Mouse (Mus musculus) forebrain, embryonic 10.5 days (tissue): Measurements from ENCODE around the gene Cyp4f18. TPM values are rescaled to one million over a fixed set of nuclear protein-coding genes. Genes with fewer than 3 reads are reported as not detected.
"Not testable (repeated sequence)": the region's sequence is repeated elsewhere in the genome, so short reads cannot be mapped to it uniquely, and the experiment has no call there.

Experiments
- DNase-seq: peaks from one replicate; pipeline ENCODE4 v3.0.0-alpha.2; 2017; ENCODE audit warnings: low spot score; ENCODE audit errors: extremely low spot score
- H3K27ac ChIP-seq: fragments of 300-500 bp; sonication (generic); 2 replicates; pipeline ENCODE4 v1.5.1; 2016; ENCODE audit warnings: mild to moderate bottlenecking
- H3K27me3 ChIP-seq: fragments of 300-500 bp; sonication (generic); 2 replicates; pipeline ENCODE4 v1.6.1; 2016; ENCODE audit warnings: mild to moderate bottlenecking; ENCODE audit not compliant: poor library complexity, severe bottlenecking
- H3K36me3 ChIP-seq: fragments of 300-500 bp; sonication (generic); replicated peaks from 2 replicates; pipeline ENCODE4 v1.6.1; 2016; ENCODE audit warnings: mild to moderate bottlenecking, moderate library complexity
- H3K4me1 ChIP-seq: fragments of 300-500 bp; sonication (generic); 2 replicates; pipeline ENCODE4 v1.6.1; 2016
- H3K4me3 ChIP-seq: fragments of 300-500 bp; sonication (generic); 2 replicates; pipeline ENCODE4 v1.5.1; 2016; ENCODE audit warnings: mild to moderate bottlenecking, moderate library complexity
- H3K9me3 ChIP-seq: fragments of 300-500 bp; sonication (generic); 2 replicates; pipeline ENCODE4 v1.6.1; 2016; ENCODE audit warnings: mild to moderate bottlenecking, moderate library complexity
- WGBS: fragments of 180-500 bp; shearing (Covaris S2); methylation state at CpG from one replicate; pipeline ENCODE4 v1.1.7; 2016; 5-methylcytosine and 5-hydroxymethylcytosine counted together
- polyA plus RNA-seq: library from polyadenylated mRNA; unstranded; fragments of >200 nt; fragmentation: Nextera tagmentation; extraction: Ambion mirVana; gene quantifications from 2 replicates; pipeline ENCODE4 v1.2.1, GENCODE M21; 2016

Gene Cyp4f18
- polyA plus RNA-seq, 1 experiment from 2014 or later = 0.45 TPM

- peaks cover 94% of the 10 kb centered on the region for H3K36me3 ChIP-seq
- H3K27ac ChIP-seq = no peak overlapping the region
- H3K4me1 ChIP-seq = no peaks in the 10 kb centered on the region
- H3K9me3 ChIP-seq = peaks cover 31% of the 10 kb centered on the region
- DNase-seq = no peak
- H3K4me3 ChIP-seq = no peak overlapping the region
- over 99% methylated on average over 5 of the region's 5 CpGs for WGBS
- H3K27me3 ChIP-seq = no peaks in the 10 kb centered on the region
Measured at GRCm38 (mm10) chr8:71967261-71967660, 42.2 kb downstream of the Cyp4f18 start.

DNA sequence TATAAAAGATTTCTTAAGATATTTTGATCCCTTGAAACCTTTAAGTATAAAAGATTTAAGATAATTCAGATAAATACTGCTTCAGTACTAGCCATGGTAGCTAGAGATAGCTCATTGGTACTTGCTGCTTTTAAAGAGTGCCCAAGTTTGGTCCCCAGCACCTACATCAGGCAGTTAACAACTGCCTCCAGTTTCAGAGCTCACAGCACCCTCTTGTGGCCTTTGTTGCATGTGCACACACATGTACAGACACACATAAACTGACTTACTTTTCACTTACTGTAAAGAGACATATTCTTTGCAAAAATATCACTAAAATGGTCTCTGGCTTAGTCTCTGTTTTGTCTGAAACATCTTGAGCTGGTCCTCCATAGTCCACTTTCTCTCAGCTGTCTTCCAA is 43.0 kb downstream of the Cyp4f18 start:
- H3K4me1 ChIP-seq = no peaks in the 10 kb centered on the region
- no peak overlapping the region for H3K4me3 ChIP-seq
- peaks cover 96% of the 10 kb centered on the region for H3K36me3 ChIP-seq
- H3K9me3 ChIP-seq = peaks cover 31% of the 10 kb centered on the region
- H3K27ac ChIP-seq = no peak overlapping the region
- no peaks in the 10 kb centered on the region for H3K27me3 ChIP-seq
- no peak for DNase-seq

GRCm38 (mm10) chr8:71965166-71965565 is 44.3 kb downstream of the Cyp4f18 start:
- DNase-seq = no peak
- peaks cover 31% of the 10 kb centered on the region for H3K9me3 ChIP-seq

GRCm38 (mm10) chr8:71964051-71964450 is 45.4 kb downstream of the Cyp4f18 start:
- peaks cover 93% of the 10 kb centered on the region for H3K36me3 ChIP-seq
- no peaks in the 10 kb centered on the region for H3K27me3 ChIP-seq
- H3K27ac ChIP-seq = no peak overlapping the region
- no peak overlapping the region for H3K4me3 ChIP-seq
- WGBS = 95% methylated on average over 3 of the region's 3 CpGs
- no peak for DNase-seq
- peaks cover 31% of the 10 kb centered on the region for H3K9me3 ChIP-seq
- no peaks in the 10 kb centered on the region for H3K4me1 ChIP-seq

More at GRCm38 (mm10) chr8:71965166-71965565, 44.3 kb downstream of the Cyp4f18 start:
- no peaks in the 10 kb centered on the region for H3K27me3 ChIP-seq
- 91% methylated on average over 2 of the region's 2 CpGs for WGBS
- no peaks in the 10 kb centered on the region for H3K4me1 ChIP-seq
- H3K4me3 ChIP-seq = no peak overlapping the region
- H3K36me3 ChIP-seq = peaks cover 96% of the 10 kb centered on the region
- H3K27ac ChIP-seq = no peak overlapping the region

DNA sequence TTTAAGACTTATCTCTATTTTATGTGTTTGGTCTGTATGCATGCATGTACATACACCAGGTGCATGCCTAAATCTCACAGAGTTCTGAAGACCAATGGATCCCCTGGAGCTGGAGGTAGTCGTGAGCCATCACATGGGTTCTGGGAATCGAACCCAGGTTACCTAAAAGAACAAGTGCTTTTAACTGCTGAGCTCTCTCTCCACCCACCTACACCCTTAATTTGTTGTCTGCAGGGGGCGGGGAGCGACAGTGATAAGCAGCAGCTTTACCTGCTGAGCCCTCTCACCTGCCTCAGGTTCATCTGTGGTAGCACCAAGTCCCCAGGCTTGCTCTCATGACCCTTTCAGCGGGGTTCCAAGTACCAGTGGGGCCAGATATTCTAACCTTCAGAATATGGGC is 47.6 kb downstream of the Cyp4f18 start:
- no peak for DNase-seq
- peaks cover 80% of the 10 kb centered on the region for H3K36me3 ChIP-seq

GRCm38 (mm10) chr8:71960483-71960882 is 48.9 kb downstream of the Cyp4f18 start:
- peaks cover 32% of the 10 kb centered on the region for H3K9me3 ChIP-seq
- no peaks in the 10 kb centered on the region for H3K4me1 ChIP-seq
- no peak for DNase-seq
- H3K27me3 ChIP-seq = no peaks in the 10 kb centered on the region
- H3K4me3 ChIP-seq = no peak overlapping the region
- peaks cover 74% of the 10 kb centered on the region for H3K36me3 ChIP-seq
- no peak overlapping the region for H3K27ac ChIP-seq

More for the DNA sequence above, 47.6 kb downstream of the Cyp4f18 start:
- Histone ChIP-seq H3K4me3 (no peak overlapping the region), H3K4me1 (no peaks in the 10 kb centered on the region), H3K9me3 (peaks cover 34% of the 10 kb centered on the region), H3K27me3 (no peaks in the 10 kb centered on the region), H3K27ac (no peak overlapping the region)
- 95% methylated on average over 5 of the region's 5 CpGs for WGBS

DNA sequence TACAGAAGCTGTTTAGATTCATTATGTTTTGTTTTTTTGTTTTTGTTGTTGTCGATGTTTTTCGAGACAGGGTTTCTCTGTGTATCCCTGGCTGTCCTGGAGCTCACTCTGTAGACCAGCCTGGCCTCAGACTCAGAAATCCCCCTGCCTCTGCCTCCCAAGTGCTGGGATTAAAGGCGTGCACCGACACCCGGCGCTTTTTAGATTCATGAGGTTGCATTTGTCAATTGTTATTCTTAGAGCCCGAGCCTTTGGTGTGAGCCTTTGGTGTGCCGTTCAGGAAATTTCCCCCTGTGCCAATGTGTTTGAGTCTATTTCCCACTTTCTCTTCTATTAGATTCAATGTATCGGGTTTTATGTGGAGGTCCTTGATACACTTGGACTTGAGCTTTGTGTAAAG is 54.8 kb downstream of the Cyp4f18 start:
- no peak overlapping the region for H3K4me3 ChIP-seq
- H3K27me3 ChIP-seq = no peaks in the 10 kb centered on the region
- H3K27ac ChIP-seq = no peak overlapping the region
- peaks cover 51% of the 10 kb centered on the region for H3K36me3 ChIP-seq
- peaks cover 45% of the 10 kb centered on the region for H3K9me3 ChIP-seq
- peaks cover 18% of the 10 kb centered on the region for H3K4me1 ChIP-seq
- 95% methylated on average over 9 of the region's 9 CpGs for WGBS
- DNase-seq = no peak

DNA sequence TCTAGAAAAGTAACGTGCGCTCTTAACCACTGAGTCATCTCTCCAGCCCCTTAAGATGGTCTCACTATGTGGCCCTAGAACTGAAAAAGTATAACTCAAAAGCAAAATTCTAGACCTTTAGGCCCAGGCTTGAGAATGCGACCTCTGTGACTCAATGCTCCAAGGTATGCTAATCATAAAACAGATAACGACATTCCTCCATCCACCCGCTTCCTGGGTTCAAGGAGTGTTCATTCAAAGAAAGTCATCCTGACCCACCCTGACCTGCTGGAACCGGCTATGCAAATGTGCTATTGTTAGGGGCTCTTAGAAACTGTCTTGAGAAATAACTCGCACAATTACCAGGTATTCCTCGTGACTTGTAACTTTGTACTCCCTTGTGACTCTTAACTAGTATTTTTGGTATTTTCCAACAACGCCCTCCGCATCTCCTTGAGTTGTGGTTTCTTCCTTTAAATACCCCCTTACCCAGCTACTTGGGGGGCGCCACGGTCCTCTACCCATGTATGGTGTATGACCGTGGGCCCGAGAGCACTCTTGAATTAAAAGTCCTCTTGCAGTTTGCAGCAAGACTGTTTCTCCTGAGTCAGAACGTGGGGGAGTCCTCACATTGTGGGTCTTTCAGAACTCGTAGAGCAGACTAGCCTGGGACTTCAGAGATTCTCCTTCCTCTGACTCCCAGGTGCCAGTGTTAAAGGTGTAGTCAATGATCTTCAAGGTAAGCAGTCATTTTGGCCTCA is 56.3 kb downstream of the Cyp4f18 start:
- WGBS = 96% methylated on average over 16 of the region's 16 CpGs
- H3K36me3 ChIP-seq = peaks cover 43% of the 10 kb centered on the region
- H3K9me3 ChIP-seq = peaks cover 39% of the 10 kb centered on the region
- H3K4me1 ChIP-seq = peaks cover 18% of the 10 kb centered on the region
- not testable (repeated sequence) for DNase-seq, H3K27ac ChIP-seq, H3K27me3 ChIP-seq, H3K4me3 ChIP-seq

DNA sequence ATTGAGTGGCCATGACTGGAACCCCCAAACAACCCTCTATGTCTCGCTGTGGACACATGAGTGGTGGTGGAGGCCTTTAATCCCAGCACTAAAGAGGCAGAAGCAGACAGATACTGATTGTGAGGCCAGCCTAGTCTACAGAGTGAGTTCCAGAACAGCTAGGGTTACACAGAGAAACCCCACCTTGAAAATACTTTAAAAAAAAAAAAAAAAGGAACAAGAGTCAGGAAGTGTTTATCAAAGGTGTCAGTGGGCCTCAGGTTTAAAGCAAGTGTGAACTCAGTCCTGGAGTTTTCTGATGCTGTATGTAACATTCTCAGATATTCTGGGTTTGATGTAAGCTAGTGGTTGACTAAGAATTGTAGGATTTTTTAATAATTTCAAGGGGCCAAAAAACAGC is 56.9 kb downstream of the Cyp4f18 start:
- peaks cover 18% of the 10 kb centered on the region for H3K4me1 ChIP-seq
- DNase-seq = no peak
- H3K27me3 ChIP-seq = no peaks in the 10 kb centered on the region
- peak overlapping the region; percentile 80; the same call in 1 of the 2 replicates for H3K4me3 ChIP-seq
- peaks cover 36% of the 10 kb centered on the region for H3K9me3 ChIP-seq
- 97% methylated on average over 1 of the region's 1 CpGs for WGBS
- peaks cover 39% of the 10 kb centered on the region for H3K36me3 ChIP-seq
- no peak overlapping the region for H3K27ac ChIP-seq

DNA sequence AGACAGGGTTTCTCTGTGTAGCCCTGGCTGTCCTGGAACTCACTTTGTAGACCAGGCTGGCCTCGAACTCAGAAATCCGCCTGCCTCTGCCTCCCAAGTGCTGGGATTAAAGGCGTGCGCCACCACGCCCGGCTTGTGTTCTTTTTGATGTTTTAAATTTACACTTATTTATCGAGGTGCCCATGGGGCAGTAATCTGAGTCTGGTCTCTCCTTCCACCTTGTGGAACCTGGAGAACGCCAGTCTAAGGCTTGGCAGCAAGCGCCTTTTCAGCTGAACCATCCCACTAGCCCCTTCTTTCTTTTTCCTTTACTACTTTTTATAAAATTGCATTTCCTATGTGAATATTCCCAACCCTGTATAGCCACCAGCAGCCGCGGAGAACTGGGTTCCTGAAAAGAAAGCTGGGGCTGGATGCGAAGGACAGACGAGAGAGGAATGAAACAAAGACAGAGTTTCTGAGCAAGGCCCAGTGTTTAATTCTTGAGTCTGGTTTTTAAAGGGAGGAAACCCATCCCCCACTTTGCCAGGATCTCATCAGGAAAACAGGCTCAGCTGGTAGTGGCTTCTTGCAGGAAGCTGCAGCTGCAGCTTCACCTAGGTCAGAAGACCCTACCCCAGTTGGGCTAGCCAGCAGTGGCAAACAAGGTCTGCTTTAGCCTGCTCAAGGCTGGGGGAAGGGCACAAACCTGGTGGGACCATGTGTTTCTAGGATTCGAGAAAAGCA is 57.8 kb downstream of the Cyp4f18 start:
- WGBS = 50% methylated on average over 14 of the region's 14 CpGs

GRCm38 (mm10) chr8:71950482-71951221 is 58.8 kb downstream of the Cyp4f18 start, which contains the start of gene Zfp961:
Gene Zfp961, plus strand, starts transcription at chr8:71951038.
- no peaks in the 10 kb centered on the region for H3K27me3 ChIP-seq
- peak within 1 kb of the TSS; percentile 80 for H3K4me3 ChIP-seq
- H3K36me3 ChIP-seq = peaks cover 34% of the 10 kb centered on the region
- H3K9me3 ChIP-seq = peaks cover 26% of the 10 kb centered on the region
- 3% methylated on average over 34 of the region's 34 CpGs for WGBS
- DNase-seq = peak; percentile 93
- H3K4me1 ChIP-seq = peaks cover 18% of the 10 kb centered on the region
- H3K27ac ChIP-seq = peak within 1 kb of the TSS; percentile 93

More for the DNA sequence above, 57.8 kb downstream of the Cyp4f18 start:
- Histone ChIP-seq H3K27me3 (no peaks in the 10 kb centered on the region), H3K36me3 (peaks cover 39% of the 10 kb centered on the region), H3K9me3 (peaks cover 33% of the 10 kb centered on the region), H3K4me3 (peak overlapping the region; percentile 80), H3K27ac (peak overlapping the region; percentile 93), H3K4me1 (peaks cover 18% of the 10 kb centered on the region)
- peak; percentile 17 for DNase-seq

DNA sequence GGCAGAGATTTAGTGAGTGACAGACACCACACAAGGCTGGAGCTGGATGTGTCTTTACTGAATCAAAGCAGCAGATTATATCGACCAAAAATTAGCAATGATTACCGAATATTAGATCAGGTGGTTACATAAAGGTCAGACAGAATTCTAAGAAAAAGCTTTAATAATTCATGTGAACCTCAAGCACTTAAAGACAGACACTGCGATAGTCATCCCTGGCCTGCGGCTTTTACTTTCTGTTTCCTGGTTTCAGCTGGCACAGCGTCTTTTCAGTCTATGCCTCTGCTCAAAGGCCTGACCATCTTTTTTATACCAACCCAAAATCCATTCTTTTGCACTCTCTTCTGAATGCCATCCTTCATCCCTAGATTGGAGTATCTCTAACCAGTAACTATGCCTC is 60.8 kb downstream of the Cyp4f18 start:
- peaks cover 18% of the 10 kb centered on the region for H3K4me1 ChIP-seq
- H3K27ac ChIP-seq = no peak overlapping the region
- peaks cover 5% of the 10 kb centered on the region; the same call in 1 of the 2 replicates for H3K9me3 ChIP-seq
- WGBS = 89% methylated on average over 5 of the region's 5 CpGs
- DNase-seq = no peak
- H3K4me3 ChIP-seq = no peak overlapping the region
- H3K36me3 ChIP-seq = peaks cover 14% of the 10 kb centered on the region
- no peaks in the 10 kb centered on the region for H3K27me3 ChIP-seq
